Mouse (Mus musculus) limb, embryonic 14.5 days (tissue): ENCODE measurements around the gene Fam234b. TPM values are rescaled to one million over a fixed set of nuclear protein-coding genes. Genes with fewer than 3 reads are reported as not detected.

Source experiments
- ATAC-seq: fragments of 200-750 bp; cut with Nextera tagmentation; 2 replicates; pipeline ENCODE4 v1.8.0; 2017; ENCODE audit warnings: low read depth, moderate number of reproducible peaks, moderate TSS enrichment; ENCODE audit not compliant: low FRiP score
- DNase-seq: peaks from one replicate; pipeline ENCODE4 v3.0.0-alpha.2; 2015; ENCODE audit warnings: low spot score
- H3K27ac ChIP-seq: fragments of 300-500 bp; sonication (generic); replicated peaks from 2 replicates; pipeline ENCODE4 v1.5.1; 2014; ENCODE audit warnings: low read depth, mild to moderate bottlenecking, low read length, moderate library complexity, mixed read lengths
- H3K27me3 ChIP-seq: fragments of 300-500 bp; sonication (generic); 2 replicates; pipeline ENCODE4 v1.6.1; 2014; ENCODE audit warnings: low read length, mixed read lengths; ENCODE audit not compliant: control insufficient read depth, insufficient read depth
- H3K36me3 ChIP-seq: fragments of 300-500 bp; sonication (generic); 2 replicates; pipeline ENCODE4 v1.6.1; 2014; ENCODE audit warnings: mild to moderate bottlenecking, low read length, moderate library complexity, mixed read lengths; ENCODE audit not compliant: control insufficient read depth, insufficient read depth
- H3K4me1 ChIP-seq: fragments of 300-500 bp; sonication (generic); 2 replicates; pipeline ENCODE4 v1.6.1; 2014; ENCODE audit warnings: antibody characterized with exemption, low read length, mixed read lengths; ENCODE audit not compliant: control insufficient read depth, insufficient read depth
- H3K4me2 ChIP-seq: fragments of 300-500 bp; sonication (generic); replicated peaks from 2 replicates; pipeline ENCODE4 v1.6.1; 2014; ENCODE audit warnings: low read depth, mild to moderate bottlenecking, low read length, moderate library complexity; ENCODE audit not compliant: severe bottlenecking
- H3K4me3 ChIP-seq: fragments of 300-500 bp; sonication (generic); replicated peaks from 2 replicates; pipeline ENCODE4 v1.5.1; 2014; ENCODE audit warnings: low read length
- H3K9ac ChIP-seq: fragments of 300-500 bp; sonication (generic); 2 replicates; pipeline ENCODE4 v1.6.1; 2014; ENCODE audit warnings: mild to moderate bottlenecking, low read depth, low read length, moderate library complexity; ENCODE audit not compliant: severe bottlenecking
- H3K9me3 ChIP-seq: fragments of 300-500 bp; sonication (generic); 2 replicates; pipeline ENCODE4 v1.6.1; 2016; ENCODE audit warnings: low read length; ENCODE audit not compliant: control insufficient read depth
- POLR2A ChIP-seq: fragments of 200-500 bp; IDR thresholded peaks from 2 replicates; pipeline ENCODE4 v1.8.0; 2012; ENCODE audit warnings: inconsistent platforms, mild to moderate bottlenecking, moderate library complexity, borderline replicate concordance; ENCODE audit not compliant: insufficient read depth, insufficient read length; ENCODE audit errors: extremely low read depth
- WGBS: fragments of 180-500 bp; shearing (Covaris S2); extraction: QIAGEN DNeasy Blood & Tissue Kit; methylation state at CpG from one replicate; pipeline ENCODE4 v1.1.7; 2014; 5-methylcytosine and 5-hydroxymethylcytosine counted together
- polyA plus RNA-seq, 2 experiments: library from polyadenylated mRNA; depleted of rRNA in 1 of 2; stranded (reverse) in 1 of 2; unstranded in 1 of 2; fragments of >200 nt; fragmentation: Nextera tagmentation in 1 of 2; extraction: Ambion mirVana in 1 of 2; gene quantifications; 2 replicates each; pipeline versions ENCODE4 v1.2.1 to v1.2.3; 2012 to 2014

Gene Fam234b
- polyA plus RNA-seq, 2 experiments: 23.9 to 26.2 TPM

GRCm38 (mm10) chr6:135266056-135266455, 68.3 kb downstream of the Fam234b start:
- TF ChIP-seq POLR2A: no peak
- H3K9me3 ChIP-seq: no peaks in the 10 kb centered on the region
- ATAC-seq (no peak), DNase-seq (no peak)
- no peak overlapping the region for H3K4me3 ChIP-seq
- H3K27ac ChIP-seq: no peak overlapping the region
- no peaks in the 10 kb centered on the region for H3K36me3 ChIP-seq
- H3K4me1 ChIP-seq: 0 out of 2 replicates have a peak, but pooled peaks cover 2% of the 10 kb centered on the region
- H3K27me3 ChIP-seq: no peaks in the 10 kb centered on the region
- 100% methylated on average over 1 of the region's 1 CpGs for WGBS
- no peak overlapping the region for H3K4me2 ChIP-seq
- H3K9ac ChIP-seq: no peak overlapping the region

GRCm38 (mm10) chr6:135267221-135267620, 69.4 kb downstream of the Fam234b start:
- no peak for TF ChIP-seq POLR2A
- Histone ChIP-seq H3K27ac (no peak overlapping the region), H3K27me3 (no peaks in the 10 kb centered on the region), H3K9ac (no peak overlapping the region), H3K4me2 (no peak overlapping the region), H3K9me3 (no peaks in the 10 kb centered on the region), H3K4me1 (0 out of 2 replicates have a peak, but pooled peaks cover 2% of the 10 kb centered on the region), H3K36me3 (no peaks in the 10 kb centered on the region), H3K4me3 (no peak overlapping the region)
- ATAC-seq (no peak), DNase-seq (no peak)
- WGBS: 79% methylated on average over 3 of the region's 3 CpGs

- Histone ChIP-seq H3K27me3 (no peaks in the 10 kb centered on the region), H3K4me2 (no peak overlapping the region), H3K9me3 (no peaks in the 10 kb centered on the region), H3K27ac (no peak overlapping the region), H3K36me3 (no peaks in the 10 kb centered on the region), H3K9ac (no peak overlapping the region), H3K4me1 (no peaks in the 10 kb centered on the region), H3K4me3 (no peak overlapping the region)
- ATAC-seq: no peak
- DNase-seq: no peak
- TF ChIP-seq POLR2A: no peak
Observed at GRCm38 (mm10) chr6:135268392-135268791, 70.6 kb downstream of the Fam234b start.

- Histone ChIP-seq H3K27me3 (no peaks in the 10 kb centered on the region), H3K4me1 (no peaks in the 10 kb centered on the region), H3K4me2 (no peak overlapping the region), H3K9me3 (no peaks in the 10 kb centered on the region), H3K9ac (no peak overlapping the region), H3K36me3 (no peaks in the 10 kb centered on the region), H3K4me3 (no peak overlapping the region), H3K27ac (no peak overlapping the region)
- DNase-seq (no peak), ATAC-seq (no peak)
- no peak for TF ChIP-seq POLR2A
- WGBS: 43% methylated on average over 6 of the region's 6 CpGs
Observed at GRCm38 (mm10) chr6:135269626-135270025, 71.8 kb downstream of the Fam234b start.

- H3K9ac ChIP-seq: no peak overlapping the region
- ATAC-seq: no peak
- DNase-seq: no peak
Observed at GRCm38 (mm10) chr6:135271761-135272160, 74.0 kb downstream of the Fam234b start.

GRCm38 (mm10) chr6:135273066-135273465, 75.3 kb downstream of the Fam234b start:
- no peaks in the 10 kb centered on the region for H3K36me3 ChIP-seq
- no peak overlapping the region for H3K4me3 ChIP-seq
- no peak overlapping the region for H3K9ac ChIP-seq
- H3K9me3 ChIP-seq: no peaks in the 10 kb centered on the region
- H3K4me2 ChIP-seq: no peak overlapping the region
- no peaks in the 10 kb centered on the region for H3K4me1 ChIP-seq
- ATAC-seq (no peak), DNase-seq (no peak)
- no peak overlapping the region for H3K27ac ChIP-seq
- WGBS: 73% methylated on average over 6 of the region's 6 CpGs
- H3K27me3 ChIP-seq: no peaks in the 10 kb centered on the region
- no peak for TF ChIP-seq POLR2A

More at GRCm38 (mm10) chr6:135271761-135272160, 74.0 kb downstream of the Fam234b start:
- 64% methylated on average over 2 of the region's 2 CpGs for WGBS
- H3K27me3 ChIP-seq: no peaks in the 10 kb centered on the region
- H3K4me2 ChIP-seq: no peak overlapping the region
- no peak overlapping the region for H3K27ac ChIP-seq
- H3K9me3 ChIP-seq: no peaks in the 10 kb centered on the region
- H3K4me1 ChIP-seq: no peaks in the 10 kb centered on the region
- no peak for TF ChIP-seq POLR2A
- no peak overlapping the region for H3K4me3 ChIP-seq
- no peaks in the 10 kb centered on the region for H3K36me3 ChIP-seq
